Mouse (Mus musculus): Measurements from ENCODE around the gene Gm12394.

GRCm38 (mm10) chr4:42867390-42867789 lies 10.8 kb upstream of the Gm12394 start:
- TF ChIP-seq EP300 (IDR thresholded peaks at IDR 0.05; ENCODE audit: insufficient read depth, low read depth, low read length) (no peak), CTCF (IDR thresholded peaks at IDR 0.05) (no peak), POLR2A (IDR thresholded peaks at IDR 0.05; ENCODE audit: insufficient read depth, low read depth, low read length) (no peak)

Measured in heart, adult 2 months (tissue).